Mouse (Mus musculus) brain, embryonic 14.5 days (tissue): Measurements from ENCODE around the gene Olfr1175-ps.

Experiments used
- CTCF ChIP-seq: fragments of 200-500 bp; IDR thresholded peaks from 2 replicates; pipeline ENCODE4 v1.5.1; 2012; ENCODE audit warnings: inconsistent platforms, mild to moderate bottlenecking, moderate library complexity, borderline replicate concordance; ENCODE audit not compliant: insufficient read depth, insufficient read length; ENCODE audit errors: extremely low read depth
- POLR2A ChIP-seq: fragments of 200-500 bp; IDR thresholded peaks from 2 replicates; pipeline ENCODE4 v1.6.1; 2012; ENCODE audit warnings: mild to moderate bottlenecking, inconsistent platforms, borderline replicate concordance; ENCODE audit not compliant: poor library complexity, insufficient read depth, insufficient read length, severe bottlenecking; ENCODE audit errors: extremely low read depth

DNA sequence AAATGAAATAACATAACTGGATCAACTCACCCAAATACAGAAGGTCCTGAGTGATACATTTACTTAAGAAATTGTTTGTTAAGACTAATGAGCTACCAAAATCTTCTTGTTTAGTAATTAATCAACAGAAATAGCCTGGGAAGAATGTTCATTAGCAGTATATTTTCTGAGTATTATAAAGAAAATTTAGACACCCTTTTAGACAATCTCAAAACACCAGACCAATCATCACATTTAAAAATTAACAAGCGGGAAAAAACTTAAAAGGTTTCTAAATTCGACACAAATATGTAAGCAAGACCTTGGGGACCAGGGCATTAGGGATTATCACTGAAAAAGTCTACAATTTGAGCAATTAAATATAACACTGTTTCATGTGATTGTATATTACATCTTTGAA lies at the start of gene Olfr1175-ps:
- TF ChIP-seq CTCF (no peak), POLR2A (no peak)
